Mouse (Mus musculus) forebrain, embryonic 11.5 days (tissue): Measurements from ENCODE around the gene Casq2. TPM values are rescaled to one million over a fixed set of nuclear protein-coding genes. Genes with fewer than 3 reads are reported as not detected.

Experiments used
- ATAC-seq: fragments of 200-750 bp; cut with Nextera tagmentation; replicated peaks from 2 replicates; pipeline ENCODE4 v1.8.0; 2017; ENCODE audit warnings: moderate TSS enrichment; ENCODE audit not compliant: low FRiP score
- DNase-seq: peaks from one replicate; pipeline ENCODE4 v3.0.0-alpha.2; 2017; ENCODE audit warnings: low spot score
- H3K27ac ChIP-seq: fragments of 300-500 bp; sonication (generic); 2 replicates; pipeline ENCODE4 v1.5.1; 2014; ENCODE audit warnings: low read depth, low read length
- H3K27me3 ChIP-seq: fragments of 300-500 bp; sonication (generic); 2 replicates; pipeline ENCODE4 v1.6.1; 2014; ENCODE audit warnings: mild to moderate bottlenecking, low read length, mixed read lengths; ENCODE audit not compliant: control insufficient read depth, insufficient read depth
- H3K36me3 ChIP-seq: fragments of 300-500 bp; sonication (generic); 2 replicates; pipeline ENCODE4 v1.6.1; 2014; ENCODE audit warnings: mild to moderate bottlenecking, low read length, moderate library complexity, mixed read lengths; ENCODE audit not compliant: control insufficient read depth, insufficient read depth
- H3K4me1 ChIP-seq: fragments of 300-500 bp; sonication (generic); replicated peaks from 2 replicates; pipeline ENCODE4 v1.6.1; 2014; ENCODE audit warnings: low read length, mixed read lengths; ENCODE audit not compliant: control insufficient read depth, insufficient read depth
- H3K4me2 ChIP-seq: fragments of 300-500 bp; sonication (generic); 2 replicates; pipeline ENCODE4 v1.6.1; 2014; ENCODE audit warnings: low read depth, mild to moderate bottlenecking, low read length, moderate library complexity, mixed read lengths; ENCODE audit not compliant: severe bottlenecking
- H3K4me3 ChIP-seq: fragments of 300-500 bp; sonication (generic); 2 replicates; pipeline ENCODE4 v1.5.1; 2014; ENCODE audit warnings: low read depth, low read length
- H3K9ac ChIP-seq: fragments of 300-500 bp; sonication (generic); 2 replicates; pipeline ENCODE4 v1.6.1; 2014; ENCODE audit warnings: low read length
- H3K9me3 ChIP-seq: fragments of 300-500 bp; sonication (generic); 2 replicates; pipeline ENCODE4 v1.6.1; 2016; ENCODE audit warnings: low read length, mixed read lengths; ENCODE audit not compliant: control insufficient read depth
- WGBS: fragments of 180-500 bp; shearing (Covaris S2); extraction: QIAGEN DNeasy Blood & Tissue Kit; methylation state at CpG from one replicate; pipeline ENCODE4 v1.1.7; 2014; 5-methylcytosine and 5-hydroxymethylcytosine counted together
- polyA plus RNA-seq: library from polyadenylated mRNA; unstranded; fragments of >200 nt; fragmentation: Nextera tagmentation; extraction: Ambion mirVana; gene quantifications from 2 replicates; pipeline ENCODE4 v1.2.1, GENCODE M21; 2014

Gene Casq2
- polyA plus RNA-seq, 1 experiment from 2014 or later = not detected

DNA sequence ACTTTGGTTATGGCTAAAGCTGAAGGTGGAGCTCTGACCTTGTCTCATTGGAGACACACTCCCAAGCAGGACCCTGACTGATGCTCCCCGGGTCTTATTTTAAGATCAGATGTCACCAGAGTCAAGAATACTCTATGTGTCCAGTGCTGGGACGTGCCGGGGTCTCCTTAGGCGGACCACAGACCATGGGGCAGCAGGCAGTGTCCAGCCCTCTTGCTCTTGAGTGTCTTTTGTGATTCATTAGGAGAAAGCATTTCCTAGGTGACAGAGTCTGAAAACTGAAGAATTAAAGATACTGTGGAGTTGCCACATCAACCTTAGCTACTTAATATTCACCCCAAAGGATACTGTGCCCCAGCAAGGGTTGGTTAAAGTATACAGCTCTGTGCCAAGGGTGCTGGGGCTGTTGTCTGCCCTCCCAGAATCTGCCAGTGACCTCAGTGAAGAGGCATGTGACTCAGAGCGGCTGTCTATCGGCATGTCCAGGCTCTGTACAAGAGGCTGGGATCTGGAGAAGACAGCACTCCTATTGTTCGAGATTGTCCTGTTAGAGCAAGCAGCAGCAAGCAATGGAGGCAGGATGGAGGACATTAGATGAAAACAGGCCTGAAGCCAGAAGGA, 25.9 kb downstream of the Casq2 start:
- no peaks in the 10 kb centered on the region for H3K9me3 ChIP-seq
- no peak overlapping the region for H3K9ac ChIP-seq
- H3K27me3 ChIP-seq = no peaks in the 10 kb centered on the region
- no peak overlapping the region for H3K27ac ChIP-seq
- ATAC-seq (no peak), DNase-seq (no peak)
- H3K4me2 ChIP-seq = no peak overlapping the region
- H3K36me3 ChIP-seq = no peaks in the 10 kb centered on the region
- no peak overlapping the region for H3K4me3 ChIP-seq
- H3K4me1 ChIP-seq = peaks cover 4% of the 10 kb centered on the region; the same call in 1 of the 2 replicates
- WGBS = 75% methylated on average over 7 of the region's 7 CpGs

DNA sequence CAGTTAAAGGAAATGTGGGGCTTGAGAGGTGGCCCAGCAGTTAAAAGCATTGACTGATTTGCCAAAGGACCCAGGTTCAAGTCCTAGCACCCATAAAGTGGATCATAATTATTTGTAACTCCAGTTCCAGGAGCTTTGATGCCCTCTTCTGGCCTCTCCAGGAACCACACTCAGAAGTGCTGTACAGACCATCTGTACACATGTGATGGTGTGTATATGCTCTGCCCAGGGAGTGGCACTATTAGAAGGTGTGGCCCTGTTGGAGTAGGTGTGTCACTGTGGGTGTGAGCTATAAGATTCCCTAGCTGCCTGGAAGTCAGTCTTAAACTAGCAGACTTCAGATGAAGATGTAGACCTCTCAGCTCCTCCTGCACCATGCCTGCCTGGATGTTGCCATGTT, 34.7 kb downstream of the Casq2 start:
- ATAC-seq = no peak
- Histone ChIP-seq H3K27ac (no peak overlapping the region), H3K4me2 (no peak overlapping the region), H3K27me3 (no peaks in the 10 kb centered on the region), H3K9ac (no peak overlapping the region), H3K36me3 (no peaks in the 10 kb centered on the region), H3K4me3 (no peak overlapping the region), H3K4me1 (no peaks in the 10 kb centered on the region), H3K9me3 (no peaks in the 10 kb centered on the region)
- no peak for DNase-seq

DNA sequence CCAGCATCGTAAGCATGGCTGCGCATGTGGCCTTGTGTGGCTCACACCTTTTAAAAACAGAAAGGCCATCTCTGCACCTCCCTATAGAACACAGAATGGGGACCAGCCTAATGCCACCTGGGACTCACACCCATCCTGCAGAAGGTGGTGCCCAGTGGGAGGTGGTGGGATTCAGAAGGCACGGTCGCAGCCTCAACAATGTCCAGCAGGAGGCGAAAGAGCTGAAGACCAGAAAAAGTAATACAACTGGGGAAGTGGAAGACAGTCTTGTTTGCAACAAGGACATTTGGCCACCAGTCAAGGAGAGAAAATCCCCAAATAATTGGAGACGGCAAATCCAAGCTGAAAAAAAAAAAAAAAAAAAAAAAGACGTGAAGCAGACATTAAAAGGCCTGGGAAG, 35.8 kb downstream of the Casq2 start:
- DNase-seq (no peak), ATAC-seq (no peak)
- no peaks in the 10 kb centered on the region for H3K36me3 ChIP-seq
- H3K4me3 ChIP-seq = no peak overlapping the region
- H3K4me1 ChIP-seq = no peaks in the 10 kb centered on the region
- 65% methylated on average over 7 of the region's 7 CpGs for WGBS
- no peak overlapping the region for H3K4me2 ChIP-seq
- no peaks in the 10 kb centered on the region for H3K9me3 ChIP-seq
- no peak overlapping the region for H3K9ac ChIP-seq
- H3K27ac ChIP-seq = no peak overlapping the region
- no peaks in the 10 kb centered on the region for H3K27me3 ChIP-seq

DNA sequence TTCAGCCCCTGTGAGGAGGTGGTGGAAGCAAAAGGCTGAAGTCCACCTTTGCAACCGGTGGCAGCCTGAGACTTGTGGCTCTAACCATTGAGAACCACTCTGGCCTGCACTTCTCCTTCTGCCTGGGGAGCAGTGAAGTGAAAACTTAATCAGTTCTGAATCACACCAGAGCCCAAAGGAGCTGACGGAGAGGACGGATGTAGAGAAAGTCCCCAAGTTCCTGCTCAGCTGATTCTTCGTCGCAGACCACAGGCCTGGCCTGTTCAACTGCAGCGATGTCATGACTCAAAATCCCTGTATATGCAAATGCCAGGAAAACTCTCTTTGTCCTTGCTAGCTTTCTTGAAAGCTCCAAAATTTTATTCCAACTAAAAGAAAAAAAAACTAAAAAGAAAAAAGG, 37.4 kb downstream of the Casq2 start:
- DNase-seq = no peak
- Histone ChIP-seq H3K27me3 (no peaks in the 10 kb centered on the region), H3K4me2 (no peak overlapping the region), H3K4me1 (no peaks in the 10 kb centered on the region), H3K27ac (no peak overlapping the region), H3K9me3 (no peaks in the 10 kb centered on the region), H3K9ac (no peak overlapping the region), H3K4me3 (no peak overlapping the region), H3K36me3 (no peaks in the 10 kb centered on the region)
- no peak for ATAC-seq
- WGBS = 77% methylated on average over 6 of the region's 6 CpGs

DNA sequence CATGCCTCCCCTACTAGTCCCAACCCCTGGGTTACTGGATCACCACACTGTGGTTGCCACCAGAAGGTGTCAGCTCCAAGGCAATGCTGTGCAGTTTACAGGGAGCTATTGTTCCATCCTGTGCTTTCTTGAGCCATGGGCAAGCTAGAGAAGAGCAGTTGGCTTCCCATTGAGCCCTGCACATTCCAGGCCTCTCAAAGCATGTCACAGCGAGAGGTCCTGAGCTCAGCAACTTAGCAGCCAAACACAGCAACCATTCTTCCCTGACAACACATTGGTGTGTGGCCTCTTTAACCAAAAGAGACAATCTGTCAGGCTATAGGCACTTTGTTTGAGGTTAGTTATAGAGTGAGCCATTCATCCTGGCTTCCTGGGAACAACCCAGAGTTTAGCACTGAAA, 39.3 kb downstream of the Casq2 start:
- DNase-seq (no peak), ATAC-seq (no peak)
- no peak overlapping the region for H3K4me2 ChIP-seq
- no peak overlapping the region for H3K9ac ChIP-seq
- H3K4me1 ChIP-seq = no peaks in the 10 kb centered on the region
- H3K27me3 ChIP-seq = no peaks in the 10 kb centered on the region
- no peaks in the 10 kb centered on the region for H3K9me3 ChIP-seq
- no peak overlapping the region for H3K27ac ChIP-seq
- WGBS = 29% methylated on average over 1 of the region's 1 CpGs
- no peaks in the 10 kb centered on the region for H3K36me3 ChIP-seq
- no peak overlapping the region for H3K4me3 ChIP-seq

DNA sequence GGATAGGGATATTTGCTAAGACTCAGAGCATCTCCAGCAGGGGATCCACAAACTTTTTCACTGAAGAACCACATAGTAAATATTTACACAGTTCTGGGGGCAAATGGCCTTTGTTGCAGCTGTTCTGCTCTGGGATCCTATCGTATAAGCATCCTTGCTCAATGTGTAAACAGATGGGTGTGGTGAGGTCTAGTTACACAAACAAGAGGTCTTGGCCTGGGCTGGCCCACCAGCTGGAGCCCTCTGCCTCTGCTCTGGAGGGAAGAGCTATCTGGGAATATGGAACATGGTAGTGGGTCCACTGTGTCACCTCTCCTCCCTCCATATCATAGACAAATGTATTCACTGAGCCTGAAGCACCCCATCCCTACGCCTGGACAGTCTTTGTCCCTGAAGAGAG, 40.9 kb downstream of the Casq2 start:
- Histone ChIP-seq H3K27me3 (no peaks in the 10 kb centered on the region), H3K4me3 (no peak overlapping the region), H3K36me3 (no peaks in the 10 kb centered on the region), H3K9ac (no peak overlapping the region), H3K4me1 (no peaks in the 10 kb centered on the region), H3K9me3 (no peaks in the 10 kb centered on the region), H3K4me2 (no peak overlapping the region), H3K27ac (no peak overlapping the region)
- ATAC-seq (no peak), DNase-seq (no peak)
- WGBS = 87% methylated on average over 2 of the region's 2 CpGs

DNA sequence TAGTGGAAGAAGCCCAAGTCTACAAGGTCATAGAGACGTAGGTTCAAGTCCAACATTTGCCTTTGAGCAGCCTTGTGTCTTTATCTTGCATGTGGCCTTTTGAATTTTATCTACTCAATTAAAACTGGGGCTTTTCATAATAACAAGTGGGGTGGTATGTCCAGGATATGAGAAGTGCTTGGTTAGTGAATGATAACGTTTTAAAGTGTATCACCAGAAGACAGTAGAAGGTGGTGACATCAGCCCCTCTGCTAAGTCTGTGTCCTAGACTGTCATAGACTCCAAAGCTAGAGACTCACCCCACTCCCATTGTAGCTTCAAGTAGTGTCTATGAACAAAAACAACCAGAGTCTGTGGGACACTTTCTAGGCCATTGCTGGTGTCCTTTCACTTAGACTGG, 42.0 kb downstream of the Casq2 start:
- Histone ChIP-seq H3K9me3 (no peaks in the 10 kb centered on the region), H3K36me3 (no peaks in the 10 kb centered on the region), H3K27me3 (no peaks in the 10 kb centered on the region), H3K4me3 (no peak overlapping the region), H3K4me2 (no peak overlapping the region), H3K27ac (no peak overlapping the region), H3K9ac (no peak overlapping the region), H3K4me1 (no peaks in the 10 kb centered on the region)
- no peak for DNase-seq
- WGBS = 84% methylated on average over 2 of the region's 2 CpGs
- ATAC-seq = no peak

DNA sequence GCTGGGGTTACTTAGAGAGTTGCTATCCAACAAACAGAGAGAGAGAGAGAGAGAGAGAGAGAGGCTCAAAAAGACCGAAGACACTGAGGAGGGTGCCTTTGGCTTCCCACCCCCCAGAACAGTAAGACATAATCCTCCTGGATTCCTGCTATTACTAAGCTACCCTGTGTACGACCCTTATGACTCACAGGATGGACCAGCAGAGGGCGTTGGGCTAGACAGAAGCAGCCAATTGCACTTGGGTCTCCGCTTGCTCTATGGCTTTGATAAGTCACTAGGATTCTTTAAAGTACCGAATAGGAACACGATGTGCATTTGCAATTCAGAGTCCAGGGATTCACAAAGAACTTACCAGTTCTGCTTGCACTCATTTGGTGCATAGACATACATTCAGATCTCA, 44.3 kb downstream of the Casq2 start:
- 75% methylated on average over 6 of the region's 6 CpGs for WGBS
- no peak overlapping the region for H3K4me3 ChIP-seq
- no peaks in the 10 kb centered on the region for H3K9me3 ChIP-seq
- H3K4me2 ChIP-seq = no peak overlapping the region
- H3K27ac ChIP-seq = no peak overlapping the region
- H3K27me3 ChIP-seq = no peaks in the 10 kb centered on the region
- DNase-seq = no peak
- no peaks in the 10 kb centered on the region; the same call in 1 of the 2 replicates for H3K4me1 ChIP-seq
- no peak for ATAC-seq
- H3K9ac ChIP-seq = no peak overlapping the region
- H3K36me3 ChIP-seq = no peaks in the 10 kb centered on the region

DNA sequence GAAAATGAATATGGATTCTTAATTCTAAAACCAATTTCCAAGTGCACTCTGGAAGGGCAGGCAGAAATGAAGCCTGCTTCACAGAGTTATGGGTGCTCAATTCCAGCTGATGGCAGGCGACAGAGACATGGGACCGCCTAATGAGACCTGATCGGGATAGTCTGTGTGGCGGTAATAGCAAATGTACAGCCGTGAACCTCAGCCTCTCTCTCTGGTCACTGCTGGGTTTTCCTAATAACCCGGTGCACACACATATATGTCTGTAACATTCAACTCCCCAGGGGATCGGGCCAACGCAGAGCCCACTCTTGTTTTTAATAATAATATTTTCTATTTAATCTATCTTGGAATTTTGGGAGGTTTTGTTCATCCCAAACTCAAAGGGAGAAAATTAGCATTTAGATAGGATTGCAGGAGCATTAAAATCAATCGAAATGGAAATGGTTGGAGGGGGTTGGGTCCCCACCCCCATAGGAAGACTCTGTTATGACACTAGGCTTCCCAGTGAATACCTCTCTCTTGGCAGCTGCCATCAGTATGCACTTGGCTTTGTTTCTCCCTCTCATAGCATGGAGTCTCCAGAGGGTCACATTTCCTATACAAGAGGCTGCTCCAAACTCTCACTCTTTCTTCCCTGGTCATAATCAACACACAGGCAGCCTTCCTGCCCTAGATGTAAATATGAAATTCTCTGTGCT, 45.6 kb downstream of the Casq2 start:
- H3K4me2 ChIP-seq = no peak overlapping the region
- H3K4me3 ChIP-seq = no peak overlapping the region
- DNase-seq (no peak), ATAC-seq (no peak)
- no peaks in the 10 kb centered on the region; the same call in none of the 2 replicates for H3K4me1 ChIP-seq
- H3K9me3 ChIP-seq = no peaks in the 10 kb centered on the region
- no peaks in the 10 kb centered on the region for H3K36me3 ChIP-seq
- no peak overlapping the region for H3K9ac ChIP-seq
- no peaks in the 10 kb centered on the region for H3K27me3 ChIP-seq
- 93% methylated on average over 9 of the region's 9 CpGs for WGBS
- H3K27ac ChIP-seq = no peak overlapping the region
